Mouse (Mus musculus): ENCODE data around the gene Exoc4. TPM values are rescaled to one million over a fixed set of nuclear protein-coding genes. Genes with fewer than 3 reads are reported as not detected.

Gene Exoc4
- total RNA-seq, 2 experiments from 2014 or later: 72.2 to 76.3 TPM

DNA sequence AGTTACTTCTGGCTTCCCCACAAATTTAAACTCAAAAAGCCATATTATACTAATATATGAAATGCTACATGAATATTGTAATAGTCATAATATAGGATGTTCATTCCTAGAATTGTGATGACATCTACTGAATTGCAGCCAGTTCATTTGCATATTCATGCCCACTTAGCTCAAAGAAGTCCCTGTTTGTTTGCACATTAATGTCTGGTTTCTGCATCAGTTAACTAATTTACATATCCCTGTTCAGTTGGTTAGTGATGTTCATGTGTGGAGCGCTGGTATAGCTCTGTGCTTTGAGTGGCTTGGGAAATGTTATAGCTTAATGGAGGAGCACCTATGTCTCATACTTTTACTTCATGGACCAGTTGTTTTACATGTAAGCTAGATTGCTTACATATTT lies 206.4 kb downstream of the Exoc4 start:
- DNase-seq (ENCODE audit: low spot score in 2 of 2): no peak
- intact Hi-C loops (cut with DNase I): no loop called here

- intact Hi-C loops (cut with DNase I): no loop called here
- DNase-seq (ENCODE audit: low spot score in 2 of 2): no peak
Observed at GRCm38 (mm10) chr6:33464862-33465261, 216.0 kb downstream of the Exoc4 start.

GRCm38 (mm10) chr6:33465392-33465791 lies 216.5 kb downstream of the Exoc4 start:
- intact Hi-C loops (cut with DNase I): no loop called here
- no peak for DNase-seq (ENCODE audit: low spot score in 2 of 2)

GRCm38 (mm10) chr6:33466168-33466839 lies 217.4 kb downstream of the Exoc4 start:
- intact Hi-C loops (cut with DNase I): no loop called here
- DNase-seq (ENCODE audit: low spot score in 2 of 2): no peak

DNA sequence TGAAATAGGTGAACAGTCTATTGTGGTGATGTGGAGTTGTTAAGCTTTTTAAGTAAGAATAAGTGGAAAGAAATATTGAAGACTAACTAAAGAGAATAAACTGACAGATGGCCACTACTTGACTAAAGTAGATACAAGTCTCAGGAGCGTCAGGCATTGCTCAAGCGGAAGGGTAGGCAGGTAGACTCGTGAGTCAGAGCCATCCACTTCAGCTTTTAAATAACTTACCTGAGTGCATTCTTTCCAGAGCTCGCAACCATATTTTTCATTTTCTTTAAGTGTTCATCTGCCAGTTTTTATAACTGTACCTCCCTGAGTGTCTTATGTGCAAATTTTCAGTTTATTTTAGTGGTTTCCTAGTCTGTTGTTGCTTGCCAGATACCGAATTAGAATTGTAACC lies 219.6 kb downstream of the Exoc4 start:
- DNase-seq (ENCODE audit: low spot score in 2 of 2): no peak
- intact Hi-C loops (cut with DNase I): no loop called here

- no peak for DNase-seq (ENCODE audit: low spot score in 2 of 2)
- intact Hi-C loops (cut with DNase I): no loop called here
Observed at GRCm38 (mm10) chr6:33476134-33476533, 227.2 kb downstream of the Exoc4 start.

DNA sequence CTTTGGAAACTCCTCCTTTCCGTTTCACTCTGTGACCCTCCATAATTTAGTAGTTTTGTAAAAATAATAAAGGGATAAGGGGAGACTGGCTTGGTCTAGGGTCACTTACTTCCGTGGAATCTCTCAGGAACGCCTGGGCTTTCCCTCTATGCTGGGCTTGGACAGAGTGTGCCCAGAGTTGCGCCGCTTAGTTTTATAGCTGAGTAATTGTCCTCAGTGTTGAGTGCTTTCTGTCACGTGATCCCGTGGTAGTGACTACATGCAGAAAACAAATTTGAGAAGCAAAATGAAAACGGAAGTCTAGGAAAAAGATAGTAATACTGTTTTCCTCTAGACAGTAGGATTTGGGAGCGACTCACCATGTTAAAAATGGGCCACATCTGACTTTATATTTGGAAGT lies 235.7 kb downstream of the Exoc4 start:
- DNase-seq (ENCODE audit: low spot score in 2 of 2): no peak
- intact Hi-C loops (cut with DNase I): no loop called here

- intact Hi-C loops (cut with DNase I): no loop called here
- DNase-seq (ENCODE audit: low spot score in 2 of 2): peak in 1 of 2 experiments; percentile 39
Observed at GRCm38 (mm10) chr6:33489788-33490187, 240.9 kb downstream of the Exoc4 start.

DNA sequence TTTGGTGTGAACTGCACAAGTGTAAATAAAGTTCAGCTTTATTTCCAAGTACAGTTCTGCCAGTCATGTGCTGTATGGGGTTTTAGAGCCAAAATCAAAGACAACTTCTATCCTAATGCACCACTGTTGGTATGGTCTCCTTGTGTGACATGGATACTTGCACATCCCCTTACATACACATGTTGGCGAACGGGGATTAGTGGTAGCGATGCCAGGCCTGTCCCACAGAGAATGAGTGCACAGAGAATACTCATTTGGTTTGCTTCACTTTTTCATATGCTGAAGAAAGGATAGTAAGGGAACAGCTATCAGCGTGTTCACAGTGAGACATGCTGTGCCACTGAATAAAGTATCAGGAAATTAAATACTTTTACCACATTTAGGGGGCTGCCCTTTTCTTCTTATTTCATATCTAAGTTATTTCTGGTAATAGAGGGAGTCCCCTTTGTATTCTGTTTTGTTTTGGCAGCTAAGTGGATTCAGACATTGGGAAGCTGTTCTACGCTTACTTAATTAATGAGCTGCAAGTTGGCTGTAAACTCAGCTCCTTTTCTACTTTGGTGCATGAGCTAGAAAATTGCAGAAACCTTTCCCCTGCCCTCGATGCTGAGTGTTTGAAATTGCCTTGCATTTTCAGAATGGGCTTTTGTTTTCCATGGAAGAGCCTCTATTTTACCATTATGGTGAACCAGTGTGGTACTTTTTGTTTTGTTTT lies 247.4 kb downstream of the Exoc4 start:
- intact Hi-C loops (cut with DNase I): no loop called here
- no peak for DNase-seq (ENCODE audit: low spot score in 2 of 2)

DNA sequence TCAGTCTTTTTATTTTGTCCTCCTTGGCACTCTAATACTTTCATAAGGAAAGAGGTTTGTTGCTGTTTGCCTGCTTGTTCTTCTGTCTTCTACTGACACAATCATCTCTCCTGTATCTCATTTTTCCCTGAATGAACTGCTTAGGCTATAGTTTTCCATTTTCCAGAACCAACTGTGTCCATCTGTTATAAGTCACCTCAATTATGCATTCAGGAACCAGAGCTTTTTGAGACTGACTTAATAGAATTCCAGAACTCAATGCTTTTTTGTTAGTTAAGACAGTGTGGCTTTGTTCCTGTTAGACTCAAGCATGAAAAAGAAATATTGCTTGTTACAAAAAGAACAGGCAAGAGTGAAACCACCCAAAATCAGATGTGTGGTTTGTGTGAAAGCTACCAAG lies 248.5 kb downstream of the Exoc4 start:
- intact Hi-C loops (cut with DNase I): no loop called here
- DNase-seq (ENCODE audit: low spot score in 2 of 2): no peak

DNA sequence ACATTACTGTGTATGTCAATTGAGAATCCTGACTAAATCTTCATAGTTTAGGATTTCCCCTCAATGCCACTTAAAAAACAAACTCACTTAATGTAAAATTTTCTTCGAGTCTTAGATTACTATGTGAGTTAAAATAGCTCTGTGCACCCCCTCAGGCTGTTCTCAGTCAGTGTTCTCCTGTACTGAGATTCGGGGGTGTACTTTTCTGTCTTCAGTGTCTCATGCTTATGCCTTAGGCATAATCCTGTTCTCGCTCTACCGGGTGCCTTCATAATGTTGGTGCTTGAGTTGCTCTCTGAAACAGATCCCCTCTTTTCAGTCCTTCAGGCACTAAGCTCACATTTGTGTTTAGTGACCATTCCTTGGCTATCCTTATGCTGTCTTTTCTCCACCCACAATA lies 253.5 kb downstream of the Exoc4 start:
- intact Hi-C loops (cut with DNase I): no loop called here
- DNase-seq (ENCODE audit: low spot score in 2 of 2): peak in 1 of 2 experiments; percentile 75

DNA sequence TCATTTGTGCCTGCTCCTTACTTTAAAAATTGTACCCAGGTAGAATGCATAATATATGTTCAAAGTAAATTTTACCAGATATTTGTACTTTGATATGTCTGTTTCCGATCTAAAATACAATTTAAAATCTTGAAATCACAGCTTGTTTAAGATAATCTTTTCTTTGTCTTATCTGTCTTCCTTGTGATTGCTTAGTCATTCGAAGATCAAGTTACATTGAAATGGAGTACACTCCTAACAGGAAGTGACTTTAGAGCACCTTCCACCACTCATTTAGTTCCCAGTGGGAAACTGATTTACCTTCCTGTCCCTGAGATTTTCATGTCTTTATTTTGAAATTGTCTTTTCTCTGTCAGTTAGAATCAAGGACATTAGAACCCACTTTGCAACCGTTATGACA lies 254.5 kb downstream of the Exoc4 start:
- DNase-seq (ENCODE audit: low spot score in 2 of 2): no peak
- intact Hi-C loops (cut with DNase I): no loop called here

DNA sequence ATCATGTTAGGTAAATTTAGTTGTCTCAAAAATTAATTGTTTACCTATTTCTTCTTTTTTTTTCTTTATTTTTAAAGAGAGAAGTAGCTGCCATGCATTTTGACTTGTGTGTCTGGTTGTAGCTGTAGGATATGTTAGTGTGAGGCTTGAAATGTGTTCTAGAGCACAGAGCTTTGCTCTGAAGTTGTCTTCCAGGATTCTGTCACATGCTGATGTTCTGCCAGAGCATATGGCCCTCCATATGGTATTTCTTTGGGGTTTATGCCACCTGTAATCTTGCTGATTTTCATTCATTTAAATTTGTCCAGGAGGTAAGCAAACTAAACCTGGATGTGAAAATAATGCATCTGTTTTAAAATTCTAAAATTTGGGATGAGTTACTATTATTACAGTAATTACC lies 258.2 kb downstream of the Exoc4 start:
- intact Hi-C loops (cut with DNase I): no loop called here

GRCm38 (mm10) chr6:33515391-33515790 lies 266.5 kb downstream of the Exoc4 start:
- intact Hi-C loops (cut with DNase I): no loop called here
- DNase-seq (ENCODE audit: low spot score in 2 of 2): no peak

More for the DNA sequence above, 258.2 kb downstream of the Exoc4 start:
- DNase-seq (ENCODE audit: low spot score in 2 of 2): peak; percentile 43 to 64

- DNase-seq (ENCODE audit: low spot score in 2 of 2): no peak
- intact Hi-C loops (cut with DNase I): no loop called here
Observed at GRCm38 (mm10) chr6:33516798-33517197, 267.9 kb downstream of the Exoc4 start.

DNA sequence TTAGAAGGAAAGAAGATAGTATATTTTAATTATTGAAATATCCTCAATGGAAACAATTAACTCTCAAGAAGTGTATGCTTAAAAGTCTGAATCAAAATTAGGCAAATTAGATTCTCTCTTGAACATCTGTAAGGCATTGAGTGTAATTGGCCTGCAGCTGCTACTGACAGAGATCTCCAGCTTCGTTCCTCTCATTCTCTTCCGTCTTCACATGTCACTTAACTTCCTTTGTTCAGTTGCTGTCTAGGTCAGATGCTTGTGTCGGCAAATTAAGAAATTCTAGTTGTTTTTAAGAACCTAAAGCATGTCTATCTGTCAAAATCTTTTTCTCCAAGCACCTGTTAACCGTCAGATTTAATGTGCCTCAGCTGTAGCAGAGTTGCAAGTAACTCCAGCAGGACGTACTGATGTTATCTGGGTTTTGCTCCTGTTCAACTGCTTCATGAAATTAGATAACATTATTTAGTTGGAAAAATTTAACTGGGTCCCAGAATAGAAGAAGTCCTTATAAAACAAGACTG lies 269.1 kb downstream of the Exoc4 start:
- intact Hi-C loops (cut with DNase I): no loop called here
- DNase-seq (ENCODE audit: low spot score in 2 of 2): no peak

- DNase-seq (ENCODE audit: low spot score in 2 of 2): peak; percentile 27 to 37
Observed at GRCm38 (mm10) chr6:33525695-33526366, 276.9 kb downstream of the Exoc4 start.

GRCm38 (mm10) chr6:33540356-33540755 lies 291.5 kb downstream of the Exoc4 start:
- intact Hi-C loops (cut with DNase I): no loop called here
- no peak for DNase-seq (ENCODE audit: low spot score in 2 of 2)

More at GRCm38 (mm10) chr6:33525695-33526366, 276.9 kb downstream of the Exoc4 start:
- intact Hi-C loops (cut with DNase I): no loop called here

DNA sequence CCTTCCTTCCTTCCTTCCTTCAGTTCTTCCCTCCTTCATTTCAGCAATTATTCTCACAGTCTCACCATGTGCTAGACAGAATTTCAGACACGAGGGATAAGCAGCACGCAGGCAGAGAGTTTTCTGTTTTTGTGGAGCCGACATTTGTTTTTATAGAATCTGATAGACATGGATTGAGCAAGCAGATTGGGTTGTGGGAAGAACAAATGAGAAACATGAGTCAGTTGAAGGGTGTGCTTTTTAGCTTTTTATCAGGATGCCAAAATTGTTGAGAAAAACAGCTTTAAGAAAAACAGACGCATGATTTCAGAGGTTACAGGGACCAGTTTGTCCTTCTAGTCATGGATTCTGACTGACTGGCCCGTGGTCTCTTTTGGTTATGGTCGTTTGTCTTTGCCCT lies 293.8 kb downstream of the Exoc4 start:
- intact Hi-C loops (cut with DNase I): loop anchor here (1.0 kb wide), 1 partner anchor 19 kb away; no protein-coding TSS in a partner anchor
- DNase-seq (ENCODE audit: low spot score in 2 of 2): peak in 1 of 2 experiments; percentile 56

DNA sequence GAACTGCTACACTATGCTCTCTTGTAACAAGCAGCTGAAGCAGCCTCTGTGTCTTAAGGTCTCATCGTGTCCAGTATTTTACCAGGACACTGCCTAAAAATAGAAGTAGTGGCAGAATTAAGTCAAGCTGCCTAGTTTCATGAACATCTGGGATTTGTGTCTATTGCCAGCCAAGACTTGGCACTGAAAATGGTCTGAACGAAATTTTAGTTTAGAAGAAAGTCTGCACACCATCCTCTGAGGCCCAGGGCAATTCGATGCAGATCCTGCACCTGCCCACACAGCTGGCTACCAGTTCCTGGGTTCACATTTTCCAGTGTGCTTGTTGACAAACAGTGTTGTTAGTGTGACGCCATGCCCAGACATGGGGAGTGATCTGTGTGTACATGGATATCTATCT lies 303.0 kb downstream of the Exoc4 start:
- DNase-seq (ENCODE audit: low spot score in 2 of 2): no peak

More for the DNA sequence above, 303.0 kb downstream of the Exoc4 start:
- intact Hi-C loops (cut with DNase I): no loop called here
